Mouse (Mus musculus) lung, adult 2 months (tissue): ENCODE measurements around the gene Pcca.

ENCODE experiments used
- CTCF ChIP-seq: fragments of 200-500 bp; IDR thresholded peaks from 2 replicates; pipeline ENCODE4 v1.5.1; 2011; ENCODE audit warnings: mild to moderate bottlenecking, low read length, control low read depth; ENCODE audit not compliant: insufficient read depth
- POLR2A ChIP-seq: fragments of 200-500 bp; IDR thresholded peaks from 2 replicates; pipeline ENCODE4 v1.6.1; 2011; ENCODE audit warnings: low read depth, mild to moderate bottlenecking, control low read depth, low read length, borderline replicate concordance; ENCODE audit errors: extremely low read depth

DNA sequence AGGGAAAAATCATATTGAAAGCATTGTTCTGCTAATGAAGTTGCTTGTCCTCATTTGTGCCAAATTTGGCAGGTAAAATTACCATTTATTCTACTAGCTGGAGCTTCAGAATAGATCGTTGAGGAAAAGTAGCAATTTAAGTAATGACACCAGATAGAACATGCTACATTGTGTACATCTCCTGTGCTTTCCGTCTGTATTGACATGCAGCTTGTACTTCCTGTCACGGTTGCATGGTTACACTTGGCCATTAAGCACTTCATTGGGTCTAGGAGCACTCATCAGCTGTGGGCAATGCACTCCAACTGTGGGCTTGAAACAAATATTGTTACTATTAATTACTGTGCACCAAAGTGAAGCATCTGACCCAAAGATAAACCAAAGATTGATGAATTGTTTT, 225.8 kb downstream of the Pcca start:
- TF ChIP-seq CTCF (no peak), POLR2A (no peak)
